Mouse (Mus musculus) adrenal gland, postnatal 0 days (tissue): Measurements from ENCODE around the gene Slc27a3. TPM values are rescaled to one million over a fixed set of nuclear protein-coding genes. Genes with fewer than 3 reads are reported as not detected.

Experiments
- polyA plus RNA-seq: library from polyadenylated mRNA; unstranded; fragments of >200 nt; fragmentation: Nextera tagmentation; extraction: Ambion mirVana; gene quantifications from 2 replicates; pipeline ENCODE4 v1.2.1, GENCODE M21; 2015

Gene Slc27a3
- polyA plus RNA-seq: 43.2 and 97.6 TPM in 2 replicates

GRCm38 (mm10) chr3:90389511-90390490, at the start of gene Slc27a3:
Gene Slc27a3, minus strand, starts transcription at chr3:90389938.

GRCm38 (mm10) chr3:90433381-90434020, 43.8 kb upstream of the Slc27a3 start, which contains the start of gene Ints3:
Gene Ints3, minus strand, starts transcription at chr3:90433622.

Other genes with a start within 250 kb of the Slc27a3 start
- 2,050 and 4,492 TPM in 2 replicates for gene Rps27, start 176.3 kb downstream of the Slc27a3 start, polyA plus RNA-seq
- 38.9 and 63.6 TPM in 2 replicates for gene Rab13, start 176.2 kb downstream of the Slc27a3 start, polyA plus RNA-seq
- 178 and 208 TPM in 2 replicates for gene Jtb, start 158.3 kb downstream of the Slc27a3 start, polyA plus RNA-seq
- 2.3 and 2.5 TPM in 2 replicates for gene Creb3l4, start 146.4 kb downstream of the Slc27a3 start, polyA plus RNA-seq
- 107 and 126 TPM in 2 replicates for gene Slc39a1, start 141.8 kb downstream of the Slc27a3 start, polyA plus RNA-seq
- 16.6 and 20.6 TPM in 2 replicates for gene Crtc2, start 135.8 kb downstream of the Slc27a3 start, polyA plus RNA-seq
- 2.0 and 2.4 TPM in 2 replicates for gene Dennd4b, start 124.8 kb downstream of the Slc27a3 start, polyA plus RNA-seq
- 6.1 and 9.7 TPM in 2 replicates for gene Gatad2b, start 96.8 kb downstream of the Slc27a3 start, polyA plus RNA-seq
- gene Ints3, start 43.7 kb upstream of the Slc27a3 start, polyA plus RNA-seq: 15.3 and 25.4 TPM in 2 replicates
- 20.6 and 53.8 TPM in 2 replicates for gene Npr1, start 75.9 kb upstream of the Slc27a3 start, polyA plus RNA-seq
- 77.1 and 81.3 TPM in 2 replicates for gene Ilf2, start 86.2 kb upstream of the Slc27a3 start, polyA plus RNA-seq
- gene Snapin, start 101.1 kb upstream of the Slc27a3 start, polyA plus RNA-seq: 90.4 and 135 TPM in 2 replicates
- gene Chtop, start 119.6 kb upstream of the Slc27a3 start, polyA plus RNA-seq: 74.9 and 87.8 TPM in 2 replicates
- gene S100a1, start 124.5 kb upstream of the Slc27a3 start, polyA plus RNA-seq: 127 and 178 TPM in 2 replicates
- 73.1 and 107 TPM in 2 replicates for gene S100a13, start 124.5 kb upstream of the Slc27a3 start, polyA plus RNA-seq
- 0.50 and 0.77 TPM in 2 replicates for gene S100a14, start 136.9 kb upstream of the Slc27a3 start, polyA plus RNA-seq
- gene S100a16, start 147.3 kb upstream of the Slc27a3 start, polyA plus RNA-seq: 126 and 159 TPM in 2 replicates
- 0.11 and 0.14 TPM in 2 replicates for gene S100a3, start 170.6 kb upstream of the Slc27a3 start, polyA plus RNA-seq
- gene S100a2, start 200.3 kb upstream of the Slc27a3 start, polyA plus RNA-seq: not detected in 2 replicates
- gene Gm42674, start 212.0 kb upstream of the Slc27a3 start, polyA plus RNA-seq: not detected in 2 replicates
- 18.8 and 23.1 TPM in 2 replicates for gene S100a4, start 213.8 kb upstream of the Slc27a3 start, polyA plus RNA-seq
- gene S100a5, start 218.6 kb upstream of the Slc27a3 start, polyA plus RNA-seq: not detected in 2 replicates
- 423 and 740 TPM in 2 replicates for gene S100a6, start 222.9 kb upstream of the Slc27a3 start, polyA plus RNA-seq